Mouse (Mus musculus): Measurements from ENCODE around the gene Nadk2. TPM values are rescaled to one million over a fixed set of nuclear protein-coding genes. Genes with fewer than 3 reads are reported as not detected.

Gene Nadk2
- polyA plus RNA-seq (2017; shearing (Covaris generic)) = 2.1 TPM

GRCm38 (mm10) chr15:9070912-9071555 is at the start of gene Nadk2:
Gene Nadk2 (plus strand): TSS chr15:9071260.

DNA sequence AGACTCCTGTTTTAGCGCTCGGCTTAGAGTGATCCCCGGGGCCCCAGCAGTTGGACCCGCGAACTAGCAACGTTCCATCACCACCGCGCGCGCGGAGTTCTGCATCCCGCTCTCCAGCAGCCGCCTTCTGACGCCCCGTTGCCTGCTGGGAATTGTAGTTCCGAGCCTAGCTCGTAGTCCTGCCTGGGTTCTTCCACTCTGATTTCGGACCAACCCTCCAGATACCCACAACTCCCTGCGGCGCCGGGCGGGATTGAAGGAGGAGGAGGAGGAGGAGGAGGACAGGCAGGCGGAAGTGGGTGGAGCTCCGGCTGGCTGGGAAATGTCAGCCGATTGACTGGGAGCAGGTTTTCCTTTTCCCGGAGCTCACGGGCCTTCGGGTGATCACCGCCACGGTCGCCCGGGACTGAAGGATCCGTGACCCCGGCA is 69.2 kb downstream of the Nadk2 start, which contains the start of gene Lmbrd2:
Gene Lmbrd2 (plus strand): TSS at position 299 of the 429 bp plus-strand sequence.

GRCm38 (mm10) chr15:9155325-9155724 is 84.3 kb downstream of the Nadk2 start, which contains the start of gene Skp2:
Gene Skp2 (minus strand): TSS chr15:9155425.

Other genes starting within 250 kb of the Nadk2 start
- gene Ranbp3l, start 103.3 kb upstream of the Nadk2 start, polyA plus RNA-seq (2017; shearing (Covaris generic)) = 0.16 TPM
- 3.1 TPM for gene Lmbrd2, start 69.3 kb downstream of the Nadk2 start, polyA plus RNA-seq (2017; shearing (Covaris generic))
- gene Skp2, start 84.2 kb downstream of the Nadk2 start, polyA plus RNA-seq (2017; shearing (Covaris generic)) = 6.5 TPM
- gene Ugt3a1, start 205.6 kb downstream of the Nadk2 start, polyA plus RNA-seq (2017; shearing (Covaris generic)) = not detected

Measured in activated CD4-positive, CD25-positive, alpha-beta regulatory T cell, adult 9 weeks (primary cell).